Comparison of ENCODE assay signal across 26 mouse cellular contexts in genomic region chr14:73033290-73033689, GRCm38 (mm10). TPM values are rescaled to one million over a fixed set of nuclear protein-coding genes. Genes with fewer than 3 reads are reported as not detected.
DNase-seq lines count a peak whose midpoint lies in the region; ATAC-seq and TF ChIP-seq lines count a peak whose summit lies in the region.
"Had no signal": no experiment of that assay in that cellular context is flagged by ENCODE, and none has a peak within 500 bp of the region (broad histone marks: within the 10 kb centered on the region; RNA-seq: fewer than 3 reads in every experiment).

No protein-coding gene starts in this region.

- H3K4me2 ChIP-seq in kidney, postnatal 0 days (ENCODE audit: low read length), result no peak overlapping the region
- no peak overlapping the region for H3K4me2 ChIP-seq in forebrain, embryonic 15.5 days (replicated peaks)
- no peak overlapping the region for H3K4me2 ChIP-seq in forebrain, embryonic 16.5 days (ENCODE audit: low read length)
- H3K4me2 ChIP-seq: embryonic facial prominence, embryonic 13.5 days; forebrain, embryonic 12.5 days; heart, embryonic 11.5 days; hindbrain, embryonic 15.5 days; intestine, embryonic 15.5 days; midbrain, embryonic 12.5 days had no signal

- 38% methylated on average over 3 of the region's 3 CpGs for WGBS in kidney, postnatal 0 days
- 52% methylated on average over 3 of the region's 3 CpGs for whole genome bisulfite sequencing in forebrain, embryonic 15.5 days
- WGBS in forebrain, embryonic 16.5 days, result 58% methylated on average over 3 of the region's 3 CpGs

- H3K9ac ChIP-seq in kidney, postnatal 0 days (ENCODE audit: low read depth, low read length), result no peak overlapping the region
- H3K9ac ChIP-seq in forebrain, embryonic 15.5 days (replicated peaks), result no peak overlapping the region
- no peak overlapping the region for H3K9ac ChIP-seq in forebrain, embryonic 16.5 days (replicated peaks; ENCODE audit: low read depth, low read length)
- H3K9ac ChIP-seq: embryonic facial prominence, embryonic 13.5 days; forebrain, embryonic 12.5 days; hindbrain, embryonic 15.5 days; intestine, embryonic 15.5 days; liver, embryonic 14.5 days; midbrain, embryonic 12.5 days had no signal

- H3K27ac ChIP-seq in kidney, postnatal 0 days, result no peak overlapping the region
- no peak overlapping the region for H3K27ac ChIP-seq in forebrain, embryonic 15.5 days (replicated peaks)
- no peak overlapping the region for H3K27ac ChIP-seq in forebrain, embryonic 16.5 days (ENCODE audit: low read length)
- H3K27ac ChIP-seq: embryonic facial prominence, embryonic 13.5 days; forebrain, embryonic 12.5 days; hindbrain, embryonic 15.5 days; intestine, embryonic 15.5 days; left cerebral cortex, adult 2 months; liver, embryonic 14.5 days; midbrain, embryonic 12.5 days had no signal

- no peak overlapping the region for H3K4me3 ChIP-seq in kidney, postnatal 0 days (replicated peaks; ENCODE audit: low read depth, low read length)
- H3K4me3 ChIP-seq in forebrain, embryonic 15.5 days, result no peak overlapping the region
- no peak overlapping the region for H3K4me3 ChIP-seq in forebrain, embryonic 16.5 days (replicated peaks; ENCODE audit: low read length)
- H3K4me3 ChIP-seq: embryonic facial prominence, embryonic 13.5 days; erythroblast, embryonic 14.5 days; forebrain, embryonic 12.5 days; hindbrain, embryonic 15.5 days; intestine, embryonic 15.5 days; left cerebral cortex, adult 2 months; midbrain, embryonic 12.5 days; myocyte had no signal

- no peak for DNase-seq in kidney, postnatal 0 days (ENCODE audit: low spot score)
- no peak for DNase-seq in kidney, postnatal 25 days
- DNase-seq in 3T3-L1 (ENCODE audit: low read depth, low spot score) (peak; percentile 13), A20 (ENCODE audit: low read depth, low spot score) (peak; percentile 30), R1 (ENCODE audit: low read depth, low spot score) (peak; percentile 45)
- DNase-seq in lung, postnatal 4 days, result no peak
- DNase-seq: adrenal gland, adult 8-10 months; cerebellum, adult 11-12 months; cerebellum, postnatal 14 days; embryo, embryonic 11 days; kidney, postnatal 4 days; right cerebral cortex, postnatal 25 days; spleen, adult 18-20 months had no signal

- H3K36me3 ChIP-seq in kidney, postnatal 0 days (ENCODE audit: insufficient read depth, low read length), result no peaks in the 10 kb centered on the region
- H3K36me3 ChIP-seq in forebrain, embryonic 15.5 days, result no peaks in the 10 kb centered on the region
- H3K36me3 ChIP-seq in forebrain, embryonic 16.5 days (ENCODE audit: control insufficient read depth, insufficient read depth), result no peaks in the 10 kb centered on the region
- H3K36me3 ChIP-seq: embryonic facial prominence, embryonic 13.5 days; forebrain, embryonic 12.5 days; hindbrain, embryonic 15.5 days; intestine, embryonic 15.5 days; midbrain, embryonic 12.5 days had no signal

- 0 out of 2 replicates have a peak, but pooled peaks have one; percentile 30 for TF ChIP-seq CTCF in kidney, postnatal 0 days (IDR thresholded peaks at IDR 0.05; ENCODE audit: low read depth)

- no peak for ATAC-seq in kidney, postnatal 0 days (replicated peaks; ENCODE audit: low FRiP score, low read depth)
- ATAC-seq in forebrain, embryonic 15.5 days (replicated peaks), result no peak
- ATAC-seq in forebrain, embryonic 16.5 days, result no peak
- ATAC-seq: intestine, embryonic 15.5 days had no signal

- no peaks in the 10 kb centered on the region for H3K9me3 ChIP-seq in kidney, postnatal 0 days (replicated peaks; ENCODE audit: low read length)
- no peaks in the 10 kb centered on the region for H3K9me3 ChIP-seq in forebrain, embryonic 15.5 days
- H3K9me3 ChIP-seq in forebrain, embryonic 16.5 days (ENCODE audit: control insufficient read depth, low read length), result no peaks in the 10 kb centered on the region
- H3K9me3 ChIP-seq: embryonic facial prominence, embryonic 13.5 days; forebrain, embryonic 12.5 days; hindbrain, embryonic 15.5 days; intestine, embryonic 15.5 days; midbrain, embryonic 12.5 days had no signal

- no peaks in the 10 kb centered on the region for H3K4me1 ChIP-seq in kidney, postnatal 0 days (replicated peaks; ENCODE audit: insufficient read depth, low read length)
- no peaks in the 10 kb centered on the region for H3K4me1 ChIP-seq in forebrain, embryonic 15.5 days
- H3K4me1 ChIP-seq in forebrain, embryonic 16.5 days (replicated peaks; ENCODE audit: control insufficient read depth, insufficient read depth, low read length), result no peaks in the 10 kb centered on the region
- H3K4me1 ChIP-seq: forebrain, embryonic 12.5 days; hindbrain, embryonic 15.5 days; intestine, embryonic 15.5 days; midbrain, embryonic 12.5 days had no signal

- H3K27me3 ChIP-seq in kidney, postnatal 0 days (ENCODE audit: insufficient read depth, low read length), result no peaks in the 10 kb centered on the region
- H3K27me3 ChIP-seq in forebrain, embryonic 15.5 days, result no peaks in the 10 kb centered on the region
- H3K27me3 ChIP-seq in forebrain, embryonic 16.5 days (replicated peaks; ENCODE audit: control insufficient read depth, insufficient read depth, low read length), result no peaks in the 10 kb centered on the region
- H3K27me3 ChIP-seq: embryonic facial prominence, embryonic 13.5 days; forebrain, embryonic 12.5 days; hindbrain, embryonic 15.5 days; intestine, embryonic 15.5 days; midbrain, embryonic 12.5 days had no signal

RNA-seq across cellular contexts. Expression of gene Cysltr2, which starts 15.6 kb away (rescaled TPM):
- polyA plus RNA-seq in kidney, postnatal 0 days (2015; fragmentation: Nextera tagmentation; extraction: Ambion mirVana), result 0.21 and 0.54 TPM in 2 replicates
- polyA plus RNA-seq in forebrain, embryonic 15.5 days (2015; fragmentation: Nextera tagmentation; extraction: Ambion mirVana), result 0.42 TPM in 1 of 2 replicates, not detected in the other
- polyA plus RNA-seq in forebrain, embryonic 16.5 days (2015; fragmentation: Nextera tagmentation; extraction: Ambion mirVana), result 0.24 TPM in 1 of 2 replicates, not detected in the other
- polyA plus RNA-seq: embryonic facial prominence, embryonic 13.5 days; erythroblast, embryonic 14.5 days; forebrain, embryonic 12.5 days; heart, embryonic 11.5 days; heart, postnatal 0 days; midbrain, embryonic 12.5 days; myocyte had no signal

Comparison
In these comparisons a context has a peak if more than half of its experiments do, and no peak if none do; other contexts are left out.
1. DNase-seq: peak in 3T3-L1 (single experiment), A20 (single experiment) and R1 (single experiment); none in kidney, postnatal 0 days (single experiment), kidney, postnatal 25 days (0 of 2) and lung, postnatal 4 days (0 of 2).